Mouse (Mus musculus) G1E (cell line): ENCODE measurements around the gene Lgals3bp. TPM values are rescaled to one million over a fixed set of nuclear protein-coding genes. Genes with fewer than 3 reads are reported as not detected.

Source experiments
- ATAC-seq: 2 replicates; pipeline ENCODE4 v1.8.0; 2016; ENCODE audit warnings: mild to moderate bottlenecking; ENCODE audit not compliant: insufficient number of reproducible peaks, poor library complexity, low FRiP score, severe bottlenecking; ENCODE audit errors: extremely low read depth
- DNase-seq: peaks from one replicate; pipeline ENCODE4 v3.0.0; 2012; ENCODE audit warnings: low spot score
- H3K27me3 ChIP-seq: 2 replicates; pipeline ENCODE4 v1.6.1; 2012; ENCODE audit warnings: mild to moderate bottlenecking, low read length, inconsistent platforms; ENCODE audit not compliant: insufficient read depth
- H3K36me3 ChIP-seq: replicated peaks from 2 replicates; pipeline ENCODE3; 2012; ENCODE audit warnings: mild to moderate bottlenecking, inconsistent platforms
- H3K4me1 ChIP-seq: 2 replicates; pipeline ENCODE4 v1.6.1; 2012; ENCODE audit warnings: low read depth, low read length, inconsistent platforms, mixed read lengths; ENCODE audit not compliant: insufficient read depth
- H3K4me3 ChIP-seq: 2 replicates; pipeline ENCODE4 v1.5.1; 2012; ENCODE audit warnings: low read depth, mild to moderate bottlenecking, inconsistent platforms, low read length, moderate library complexity, mixed read lengths
- H3K9me3 ChIP-seq: replicated peaks from 2 replicates; pipeline ENCODE4 v1.6.1; 2012; ENCODE audit warnings: inconsistent platforms
- CTCF ChIP-seq: IDR thresholded peaks from 2 replicates; pipeline ENCODE4 v1.5.1; 2012; ENCODE audit warnings: low read depth, low read length, inconsistent platforms, mixed read lengths
- GATA1 ChIP-seq: IDR thresholded peaks from 2 replicates; pipeline ENCODE4 v1.6.1; 2012; ENCODE audit warnings: borderline replicate concordance, low read length, inconsistent platforms, mixed read lengths
- GATA2 ChIP-seq: IDR thresholded peaks from 2 replicates; pipeline ENCODE4 v1.6.1; 2012; ENCODE audit warnings: low read depth, low read length, inconsistent platforms, borderline replicate concordance
- POLR2AphosphoS5 ChIP-seq: IDR thresholded peaks from 2 replicates; pipeline ENCODE4 v1.6.1; 2012; ENCODE audit warnings: low read depth, low read length, inconsistent platforms; ENCODE audit not compliant: insufficient replicate concordance
- TAL1 ChIP-seq: conservative IDR thresholded peaks from 2 replicates; pipeline ENCODE4 v1.6.1; 2012; ENCODE audit warnings: low read depth, low read length, inconsistent platforms, mixed read lengths
- polyA plus RNA-seq: library from polyadenylated mRNA; stranded (reverse); fragments of >175 nt; gene quantifications from 2 replicates; pipeline ENCODE4 v1.2.3, GENCODE M21; 2012
- total RNA-seq, 2 experiments: library from RNA; stranded (forward) in 1 of 2; stranded (reverse) in 1 of 2; fragments of 200-1000 nt in 1 of 2; fragments of >200 nt in 1 of 2; fragmentation: Nextera tagmentation in 1 of 2; gene quantifications; 2 replicates each; pipeline ENCODE4 v1.2.3; 2014 to 2017

The Lgals3bp gene
- total and polyA plus RNA-seq, 3 experiments: 8.1 to 25.7 (median 9.5) TPM

GRCm38 (mm10) chr11:118430291-118430885, 28.5 kb upstream of the Lgals3bp start:
- TF ChIP-seq CTCF (no peak), GATA1 (no peak), TAL1 (no peak), GATA2 (no peak), POLR2AphosphoS5 (no peak)
- Histone ChIP-seq H3K4me3 (no peak overlapping the region), H3K36me3 (no peaks in the 10 kb centered on the region), H3K4me1 (no peaks in the 10 kb centered on the region), H3K27me3 (peaks cover 12% of the 10 kb centered on the region), H3K9me3 (no peaks in the 10 kb centered on the region)
- ATAC-seq (no peak), DNase-seq (no peak)

- DNase-seq (no peak), ATAC-seq (no peak)
- Histone ChIP-seq H3K4me3 (no peak overlapping the region), H3K9me3 (no peaks in the 10 kb centered on the region), H3K27me3 (peaks cover 16% of the 10 kb centered on the region), H3K4me1 (no peaks in the 10 kb centered on the region), H3K36me3 (no peaks in the 10 kb centered on the region)
- TF ChIP-seq GATA2 (no peak), POLR2AphosphoS5 (no peak), TAL1 (no peak), GATA1 (no peak)
These were observed 27.2 kb upstream of the Lgals3bp start for GRCm38 (mm10) chr11:118428944-118429709.

GRCm38 (mm10) chr11:118428460-118428868, 26.6 kb upstream of the Lgals3bp start:
- no peak for DNase-seq
- Histone ChIP-seq H3K27me3 (peaks cover 16% of the 10 kb centered on the region), H3K4me1 (peaks cover 3% of the 10 kb centered on the region; the same call in 1 of the 2 replicates), H3K4me3 (no peak overlapping the region), H3K36me3 (no peaks in the 10 kb centered on the region), H3K9me3 (no peaks in the 10 kb centered on the region)
- ATAC-seq: no peak
- no peak for TF ChIP-seq TAL1
- no peak for TF ChIP-seq GATA2
- TF ChIP-seq CTCF: no peak
- TF ChIP-seq POLR2AphosphoS5: no peak
- TF ChIP-seq GATA1: no peak

- peaks cover 13% of the 10 kb centered on the region for H3K27me3 ChIP-seq
- no peaks in the 10 kb centered on the region for H3K36me3 ChIP-seq
- no peak within 1 kb of the TSS for H3K4me3 ChIP-seq
- H3K4me1 ChIP-seq: peaks cover 8% of the 10 kb centered on the region
- ATAC-seq: no peak
- no peak for DNase-seq
- H3K9me3 ChIP-seq: no peaks in the 10 kb centered on the region
- TF ChIP-seq POLR2AphosphoS5 (no peak), GATA2 (no peak)
These were observed 26.1 kb upstream of the Lgals3bp start, which contains the start of gene C1qtnf1 for GRCm38 (mm10) chr11:118427986-118428385. Gene C1qtnf1 (plus strand): TSS chr11:118428203.

- no peak overlapping the region for H3K4me3 ChIP-seq
- H3K4me1 ChIP-seq: peaks cover 10% of the 10 kb centered on the region
- no peaks in the 10 kb centered on the region for H3K9me3 ChIP-seq
- ATAC-seq: no peak
- H3K27me3 ChIP-seq: peaks cover 13% of the 10 kb centered on the region
- DNase-seq: no peak
- no peak for TF ChIP-seq CTCF
- TF ChIP-seq TAL1: no peak
- no peak for TF ChIP-seq POLR2AphosphoS5
- no peak for TF ChIP-seq GATA2
- TF ChIP-seq GATA1: no peak
- no peaks in the 10 kb centered on the region for H3K36me3 ChIP-seq
These were observed 25.4 kb upstream of the Lgals3bp start for GRCm38 (mm10) chr11:118427266-118427779.

- Histone ChIP-seq H3K4me3 (no peak overlapping the region), H3K4me1 (peaks cover 10% of the 10 kb centered on the region), H3K36me3 (no peaks in the 10 kb centered on the region), H3K9me3 (no peaks in the 10 kb centered on the region), H3K27me3 (peaks cover 13% of the 10 kb centered on the region)
- no peak for TF ChIP-seq POLR2AphosphoS5
- no peak for TF ChIP-seq TAL1
- no peak for TF ChIP-seq GATA2
- TF ChIP-seq CTCF: no peak
- TF ChIP-seq GATA1: no peak
- ATAC-seq (no peak), DNase-seq (no peak)
These were observed 24.9 kb upstream of the Lgals3bp start for GRCm38 (mm10) chr11:118426765-118427164.
